Mouse (Mus musculus) cortical plate, adult 2 months (tissue): ENCODE results near the gene AK157302.

ENCODE experiments used
- CTCF ChIP-seq: fragments of 200-500 bp; IDR thresholded peaks from 2 replicates; pipeline ENCODE4 v1.5.1; 2011; ENCODE audit warnings: mild to moderate bottlenecking, control low read depth, low read length; ENCODE audit not compliant: insufficient read depth; ENCODE audit errors: extremely low read depth
- POLR2A ChIP-seq: fragments of 200-500 bp; IDR thresholded peaks from 2 replicates; pipeline ENCODE4 v1.6.1; 2011; ENCODE audit warnings: mild to moderate bottlenecking, low read length, control low read depth; ENCODE audit not compliant: insufficient read depth; ENCODE audit errors: extremely low read depth

GRCm38 (mm10) chr13:21446796-21447195 is 48.2 kb upstream of the AK157302 start:
- TF ChIP-seq CTCF (no peak), POLR2A (no peak)
